Mouse (Mus musculus): ENCODE data around the gene Fto. TPM values are rescaled to one million over a fixed set of nuclear protein-coding genes. Genes with fewer than 3 reads are reported as not detected.
A peak's percentile ranks its signal among the peaks of the same experiment; 100 is the strongest.

The Fto gene
- total and polyA plus RNA-seq, 2 experiments from 2014 or later: 41.1 to 50.6 TPM

GRCm38 (mm10) chr8:91706533-91706932 lies 393.2 kb downstream of the Fto start:
- Histone ChIP-seq H3K4me1 (ENCODE audit: control insufficient read depth, insufficient read depth) (no peaks in the 10 kb centered on the region), H3K9me3 (replicated peaks; ENCODE audit: control insufficient read depth, low read length) (peaks cover 3% of the 10 kb centered on the region; the same call in 1 of the 2 replicates), H3K27me3 (ENCODE audit: control insufficient read depth, insufficient read depth, low read length) (no peaks in the 10 kb centered on the region), H3K9ac (replicated peaks; ENCODE audit: low read depth, low read length) (no peak overlapping the region), H3K4me2 (ENCODE audit: low read depth, low read length) (no peak overlapping the region), H3K4me3 (ENCODE audit: low read depth, low read length) (no peak overlapping the region), H3K27ac (ENCODE audit: low read depth) (no peak overlapping the region), H3K36me3 (replicated peaks; ENCODE audit: control insufficient read depth, insufficient read depth, low read length) (no peaks in the 10 kb centered on the region)
- no peak for TF ChIP-seq EP300 (IDR thresholded peaks at IDR 0.05; ENCODE audit: low read depth)
- no peak for TF ChIP-seq CTCF (IDR thresholded peaks at IDR 0.05; ENCODE audit: low read depth)
- no peak for DNase-seq (ENCODE audit: low spot score)
- WGBS: 73% methylated on average over 5 of the region's 5 CpGs
- ATAC-seq (ENCODE audit: insufficient read depth, low read depth): no peak

DNA sequence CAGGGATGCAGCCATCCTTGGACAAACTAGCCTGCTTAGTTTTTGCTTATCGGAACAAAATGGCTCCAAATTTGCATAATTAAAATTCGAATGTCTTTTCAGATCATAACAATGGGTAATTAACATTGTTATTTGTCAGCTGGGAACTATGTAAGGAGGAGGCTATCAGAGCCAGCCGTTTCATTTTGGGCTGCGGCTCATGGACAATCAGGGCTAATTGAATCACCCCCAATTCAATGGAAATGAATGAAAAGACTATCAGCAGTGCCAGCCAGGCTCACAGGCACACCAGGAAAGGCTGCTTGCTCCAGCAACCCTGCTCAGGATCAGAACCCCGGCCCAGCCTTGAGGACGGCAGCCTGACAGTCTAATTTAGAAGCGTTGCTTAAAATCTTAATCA lies 395.3 kb downstream of the Fto start:
- Histone ChIP-seq H3K4me1 (ENCODE audit: control insufficient read depth, insufficient read depth) (peaks cover 5% of the 10 kb centered on the region; the same call in 1 of the 2 replicates), H3K9me3 (replicated peaks; ENCODE audit: control insufficient read depth, low read length) (peaks cover 3% of the 10 kb centered on the region; the same call in 1 of the 2 replicates), H3K9ac (replicated peaks; ENCODE audit: low read depth, low read length) (no peak overlapping the region), H3K36me3 (replicated peaks; ENCODE audit: control insufficient read depth, insufficient read depth, low read length) (no peaks in the 10 kb centered on the region), H3K4me3 (ENCODE audit: low read depth, low read length) (no peak overlapping the region), H3K27ac (ENCODE audit: low read depth) (no peak overlapping the region), H3K4me2 (ENCODE audit: low read depth, low read length) (no peak overlapping the region), H3K27me3 (ENCODE audit: control insufficient read depth, insufficient read depth, low read length) (no peaks in the 10 kb centered on the region)
- no peak for ATAC-seq (ENCODE audit: insufficient read depth, low read depth)
- DNase-seq (ENCODE audit: low spot score): no peak
- TF ChIP-seq EP300 (IDR thresholded peaks at IDR 0.05; ENCODE audit: low read depth) (no peak), CTCF (IDR thresholded peaks at IDR 0.05; ENCODE audit: low read depth) (no peak)
- 78% methylated on average over 7 of the region's 7 CpGs for WGBS

DNA sequence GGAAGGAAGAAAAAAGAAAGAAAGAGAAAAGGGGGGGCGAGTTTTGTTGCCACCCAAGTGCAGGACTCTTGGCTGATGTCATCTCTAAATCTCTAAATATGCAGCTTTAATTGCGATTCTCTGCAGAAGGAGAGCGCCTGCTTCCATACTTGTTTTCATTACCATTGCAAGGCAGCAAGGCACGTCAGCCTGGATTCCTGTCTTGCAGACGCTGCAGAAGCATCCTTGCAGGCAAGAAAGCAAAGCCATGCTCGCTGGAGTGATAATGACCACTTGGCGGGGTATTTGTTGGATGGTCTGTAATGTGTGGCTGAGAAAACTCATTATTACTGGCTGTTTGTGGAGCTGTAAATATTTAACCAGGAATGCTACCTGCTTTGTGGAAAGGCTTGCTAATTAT lies 396.4 kb downstream of the Fto start:
- Histone ChIP-seq H3K4me2 (ENCODE audit: low read depth, low read length) (no peak overlapping the region), H3K9ac (replicated peaks; ENCODE audit: low read depth, low read length) (no peak overlapping the region), H3K36me3 (replicated peaks; ENCODE audit: control insufficient read depth, insufficient read depth, low read length) (no peaks in the 10 kb centered on the region), H3K27me3 (ENCODE audit: control insufficient read depth, insufficient read depth, low read length) (no peaks in the 10 kb centered on the region), H3K9me3 (replicated peaks; ENCODE audit: control insufficient read depth, low read length) (peaks cover 3% of the 10 kb centered on the region; the same call in 1 of the 2 replicates), H3K4me1 (ENCODE audit: control insufficient read depth, insufficient read depth) (peaks cover 6% of the 10 kb centered on the region), H3K27ac (ENCODE audit: low read depth) (no peak overlapping the region), H3K4me3 (ENCODE audit: low read depth, low read length) (no peak overlapping the region)
- no peak for DNase-seq (ENCODE audit: low spot score)
- ATAC-seq (ENCODE audit: insufficient read depth, low read depth): no peak
- 48% methylated on average over 7 of the region's 7 CpGs for WGBS
- no peak for TF ChIP-seq CTCF (IDR thresholded peaks at IDR 0.05; ENCODE audit: low read depth)
- TF ChIP-seq EP300 (IDR thresholded peaks at IDR 0.05; ENCODE audit: low read depth): no peak

- H3K4me2 ChIP-seq (ENCODE audit: low read depth, low read length): no peak overlapping the region
- H3K27ac ChIP-seq (ENCODE audit: low read depth): no peak overlapping the region
- no peaks in the 10 kb centered on the region for H3K36me3 ChIP-seq (replicated peaks; ENCODE audit: control insufficient read depth, insufficient read depth, low read length)
- H3K27me3 ChIP-seq (ENCODE audit: control insufficient read depth, insufficient read depth, low read length): no peaks in the 10 kb centered on the region
- no peak overlapping the region for H3K4me3 ChIP-seq (ENCODE audit: low read depth, low read length)
- no peak for TF ChIP-seq EP300 (IDR thresholded peaks at IDR 0.05; ENCODE audit: low read depth)
- no peak for TF ChIP-seq CTCF (IDR thresholded peaks at IDR 0.05; ENCODE audit: low read depth)
- H3K4me1 ChIP-seq (ENCODE audit: control insufficient read depth, insufficient read depth): peaks cover 6% of the 10 kb centered on the region
- peaks cover 3% of the 10 kb centered on the region; the same call in 1 of the 2 replicates for H3K9me3 ChIP-seq (replicated peaks; ENCODE audit: control insufficient read depth, low read length)
- DNase-seq (ENCODE audit: low spot score): no peak
- no peak for ATAC-seq (ENCODE audit: insufficient read depth, low read depth)
- H3K9ac ChIP-seq (replicated peaks; ENCODE audit: low read depth, low read length): no peak overlapping the region
- WGBS: 61% methylated on average over 6 of the region's 6 CpGs
Observed at GRCm38 (mm10) chr8:91711202-91711601, 397.9 kb downstream of the Fto start.

- Histone ChIP-seq H3K27ac (ENCODE audit: low read depth) (no peak overlapping the region), H3K4me2 (ENCODE audit: low read depth, low read length) (peak overlapping the region; percentile 73; the same call in 1 of the 2 replicates)
- 50% methylated on average over 6 of the region's 6 CpGs for WGBS
Observed at GRCm38 (mm10) chr8:91711981-91712598, 398.8 kb downstream of the Fto start.

More at GRCm38 (mm10) chr8:91711981-91712598, 398.8 kb downstream of the Fto start:
- DNase-seq (ENCODE audit: low spot score): no peak
- Histone ChIP-seq H3K9me3 (replicated peaks; ENCODE audit: control insufficient read depth, low read length) (peaks cover 3% of the 10 kb centered on the region; the same call in 1 of the 2 replicates), H3K27me3 (ENCODE audit: control insufficient read depth, insufficient read depth, low read length) (no peaks in the 10 kb centered on the region), H3K9ac (replicated peaks; ENCODE audit: low read depth, low read length) (no peak overlapping the region), H3K36me3 (replicated peaks; ENCODE audit: control insufficient read depth, insufficient read depth, low read length) (no peaks in the 10 kb centered on the region), H3K4me1 (ENCODE audit: control insufficient read depth, insufficient read depth) (peaks cover 6% of the 10 kb centered on the region), H3K4me3 (ENCODE audit: low read depth, low read length) (no peak overlapping the region)
- TF ChIP-seq CTCF (IDR thresholded peaks at IDR 0.05; ENCODE audit: low read depth) (no peak), EP300 (IDR thresholded peaks at IDR 0.05; ENCODE audit: low read depth) (no peak)
- ATAC-seq (ENCODE audit: insufficient read depth, low read depth): no peak
